Mouse (Mus musculus) thymus, adult 2 months (tissue): ENCODE data around the gene Btg1-ps2.
"Not testable (repeated sequence)": the region's sequence is repeated elsewhere in the genome, so short reads cannot be mapped to it uniquely, and the experiment has no call there.

Experiments used
- CTCF ChIP-seq: fragments of 200-500 bp; IDR thresholded peaks from 2 replicates; pipeline ENCODE4 v1.5.1; 2012; ENCODE audit warnings: mild to moderate bottlenecking, control low read depth, low read length, moderate library complexity, borderline replicate concordance; ENCODE audit not compliant: control insufficient read depth, poor library complexity, insufficient read depth; ENCODE audit errors: extremely low read depth
- POLR2A ChIP-seq: fragments of 200-500 bp; IDR thresholded peaks from 2 replicates; pipeline ENCODE4 v1.6.1; 2012; ENCODE audit warnings: mild to moderate bottlenecking, low read length, control low read depth, moderate library complexity; ENCODE audit not compliant: control insufficient read depth, poor library complexity, insufficient read depth; ENCODE audit errors: extremely low read depth

- TF ChIP-seq POLR2A, CTCF: not testable (repeated sequence)
These were observed at the start of gene Btg1-ps2 for GRCm38 (mm10) chrX:38043014-38043413.
